Mouse (Mus musculus) cortical plate, adult 2 months (tissue): ENCODE data around the gene Glcci1.

Experiments
- CTCF ChIP-seq: fragments of 200-500 bp; IDR thresholded peaks from 2 replicates; pipeline ENCODE4 v1.5.1; 2011; ENCODE audit warnings: mild to moderate bottlenecking, control low read depth, low read length; ENCODE audit not compliant: insufficient read depth; ENCODE audit errors: extremely low read depth
- POLR2A ChIP-seq: fragments of 200-500 bp; IDR thresholded peaks from 2 replicates; pipeline ENCODE4 v1.6.1; 2011; ENCODE audit warnings: mild to moderate bottlenecking, low read length, control low read depth; ENCODE audit not compliant: insufficient read depth; ENCODE audit errors: extremely low read depth

- TF ChIP-seq CTCF (no peak), POLR2A (no peak)
These were observed 136.3 kb downstream of the Glcci1 start for GRCm38 (mm10) chr6:8645708-8646107.
